Mouse (Mus musculus) stomach, postnatal 0 days (tissue): ENCODE data around the gene 4931406C07Rik.

Experiments
- CTCF ChIP-seq: IDR thresholded peaks from 2 replicates; pipeline ENCODE4 v1.5.1; 2016; ENCODE audit warnings: antibody characterized with exemption, low read depth, mild to moderate bottlenecking, moderate library complexity
- EP300 ChIP-seq: optimal IDR thresholded peaks from 2 replicates; pipeline ENCODE3; 2016; ENCODE audit warnings: antibody characterized with exemption

DNA sequence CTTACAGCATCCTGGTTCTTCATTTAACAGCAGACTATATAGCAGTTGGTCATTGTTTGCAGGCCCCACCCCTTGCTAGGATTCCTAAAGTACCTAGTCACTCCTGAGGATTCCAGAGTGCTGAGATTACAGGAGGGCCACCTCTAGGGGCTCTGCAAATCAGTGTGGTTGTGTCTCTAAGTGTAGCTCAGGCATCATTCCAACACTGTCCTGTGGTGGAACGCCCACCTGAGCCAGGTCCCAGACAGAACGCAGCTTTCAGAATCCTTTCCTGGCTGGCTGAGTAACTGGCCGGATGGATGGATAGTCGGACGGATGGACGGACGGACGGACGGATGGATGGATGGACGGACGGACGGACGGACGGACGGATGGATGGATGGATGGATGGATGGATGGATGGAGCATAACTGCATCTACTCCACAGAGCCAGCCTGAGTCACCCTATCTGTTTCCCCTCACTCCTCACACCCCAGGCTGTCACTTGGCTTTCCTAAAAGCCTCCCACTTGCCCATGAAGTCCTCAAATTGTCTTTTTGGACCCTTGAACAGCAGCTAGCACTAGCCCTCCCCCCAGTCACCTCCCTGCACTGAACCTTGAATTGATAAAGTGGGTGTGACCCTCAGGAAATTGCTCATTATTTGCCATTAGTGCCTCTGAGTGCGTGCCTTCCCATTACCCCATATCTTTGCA is 67.8 kb downstream of the 4931406C07Rik start:
- TF ChIP-seq CTCF (no peak), EP300 (no peak)
